Mouse (Mus musculus) liver, adult 2 months (tissue): ENCODE measurements around the gene A030005L19Rik. TPM values are rescaled to one million over a fixed set of nuclear protein-coding genes. Genes with fewer than 3 reads are reported as not detected.

Source experiments
- DNase-seq: peaks from one replicate; pipeline ENCODE4 v3.0.0-alpha.2; 2011; ENCODE audit warnings: low read depth, low spot score; ENCODE audit errors: extremely low read depth
- H3K27ac ChIP-seq: fragments of 200-500 bp; replicated peaks from 2 replicates; pipeline ENCODE4 v1.5.1; 2012; ENCODE audit warnings: low read depth, mild to moderate bottlenecking, control low read depth, inconsistent platforms, low read length; ENCODE audit not compliant: insufficient read depth
- H3K27me3 ChIP-seq: fragments of 200-500 bp; 2 replicates; pipeline ENCODE4 v1.6.1; 2012; ENCODE audit warnings: mild to moderate bottlenecking, moderate library complexity, low read length, inconsistent platforms; ENCODE audit not compliant: control insufficient read depth, insufficient read depth
- H3K36me3 ChIP-seq: fragments of 200-500 bp; 2 replicates; pipeline ENCODE4 v1.6.1; 2012; ENCODE audit warnings: low read length, inconsistent platforms; ENCODE audit not compliant: control insufficient read depth, insufficient read depth
- H3K4me1 ChIP-seq: fragments of 200-500 bp; 2 replicates; pipeline ENCODE4 v1.6.1; 2011; ENCODE audit warnings: low read length; ENCODE audit not compliant: control insufficient read depth, insufficient read depth
- H3K4me3 ChIP-seq: fragments of 200-500 bp; 2 replicates; pipeline ENCODE4 v1.5.1; 2011; ENCODE audit warnings: low read depth, mild to moderate bottlenecking, control low read depth, low read length, moderate library complexity; ENCODE audit not compliant: insufficient read depth
- H3K79me2 ChIP-seq: fragments of 200-500 bp; 2 replicates; pipeline ENCODE4 v1.6.1; 2012; ENCODE audit warnings: inconsistent platforms, mild to moderate bottlenecking, low read length, moderate library complexity; ENCODE audit not compliant: control insufficient read depth, insufficient read depth
- H3K9ac ChIP-seq: fragments of 200-500 bp; 2 replicates; pipeline ENCODE4 v1.6.1; 2012; ENCODE audit warnings: low read depth, mild to moderate bottlenecking, control low read depth, inconsistent platforms, low read length
- CTCF ChIP-seq: fragments of 200-500 bp; IDR thresholded peaks from 2 replicates; pipeline ENCODE4 v1.5.1; 2011; ENCODE audit warnings: low read depth, low read length, control low read depth
- POLR2A ChIP-seq: fragments of 200-500 bp; IDR thresholded peaks from 2 replicates; pipeline ENCODE4 v1.6.1; 2011; ENCODE audit warnings: low read length, control low read depth; ENCODE audit not compliant: insufficient read depth; ENCODE audit errors: extremely low read depth
- WGBS: fragments of 180-500 bp; shearing (Covaris S2); methylation state at CpG from one replicate; pipeline ENCODE4 v1.1.7; 2018; 5-methylcytosine and 5-hydroxymethylcytosine counted together
- polyA plus RNA-seq: library from polyadenylated mRNA; depleted of rRNA; stranded (reverse); fragments of >200 nt; gene quantifications from 2 replicates; pipeline ENCODE4 v1.2.3, GENCODE M21; 2012; rRNA removed
- total RNA-seq: library from RNA; depleted of rRNA; stranded (reverse); fragments of >200 nt; gene quantifications from 2 replicates; pipeline ENCODE4 v1.2.3, GENCODE M21; 2014; rRNA removed

The A030005L19Rik gene
- total RNA-seq (not detected in 2 replicates), polyA plus RNA-seq (0.18 TPM in 1 of 2 replicates, not detected in the other)

DNA sequence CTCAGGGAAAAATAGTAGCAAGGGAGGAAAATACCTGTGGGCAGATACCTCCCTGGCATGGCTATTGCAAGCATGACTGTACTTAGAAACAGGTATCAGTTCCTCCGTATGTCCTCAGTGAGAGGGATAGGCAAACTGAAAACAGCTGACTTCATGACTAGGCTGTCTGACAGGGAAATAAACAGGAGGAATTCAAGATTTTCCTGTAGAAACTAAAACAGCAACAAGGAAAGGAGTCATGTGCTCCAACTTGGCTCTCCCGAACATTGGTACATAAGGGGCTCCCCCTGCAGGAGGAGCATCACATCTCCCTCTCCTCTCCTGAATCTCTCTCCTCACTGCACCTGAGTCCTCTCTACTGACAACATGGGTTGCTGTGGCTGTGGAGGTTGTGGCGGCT lies at the start of gene A030005L19Rik:
A030005L19Rik (plus strand) TSS at position 301 of the 400 bp plus-strand sequence.
- H3K27me3 ChIP-seq, result no peaks in the 10 kb centered on the region
- no peaks in the 10 kb centered on the region for H3K36me3 ChIP-seq
- H3K4me3 ChIP-seq, result no peak within 1 kb of the TSS
- no peak within 1 kb of the TSS for H3K27ac ChIP-seq
- no peaks in the 10 kb centered on the region for H3K79me2 ChIP-seq
- no peak within 1 kb of the TSS for H3K9ac ChIP-seq
- TF ChIP-seq CTCF, result peak; percentile 16; the same call in 1 of the 2 replicates
- TF ChIP-seq POLR2A, result no peak
- WGBS, result 77% methylated on average over 3 of the region's 3 CpGs
- no peaks in the 10 kb centered on the region for H3K4me1 ChIP-seq
- DNase-seq, result no peak

DNA sequence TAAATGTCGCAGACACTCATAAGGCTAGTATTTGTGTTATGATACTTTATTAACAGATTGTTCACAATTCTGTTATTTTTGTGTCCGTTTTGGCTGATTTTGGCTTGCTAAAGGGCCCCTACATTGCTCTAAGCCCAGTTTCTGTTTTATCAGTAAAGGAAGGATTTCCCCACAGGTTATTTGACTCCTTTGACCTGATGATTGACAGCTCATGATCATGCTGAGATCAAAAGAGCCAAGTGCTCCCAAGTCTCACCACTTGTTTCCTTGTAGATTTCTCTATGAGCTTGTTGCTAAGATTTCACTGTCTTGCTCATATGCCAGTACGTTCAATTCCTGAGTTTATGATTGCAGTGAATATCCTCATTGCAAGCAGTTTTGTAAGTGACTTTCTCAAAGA lies 42.9 kb upstream of the A030005L19Rik start:
- H3K36me3 ChIP-seq, result peaks cover 7% of the 10 kb centered on the region; the same call in 1 of the 2 replicates
- DNase-seq, result no peak

GRCm38 (mm10) chr1:82879172-82879571 lies 34.0 kb upstream of the A030005L19Rik start:
- Histone ChIP-seq H3K79me2 (no peaks in the 10 kb centered on the region), H3K27ac (no peak overlapping the region), H3K9ac (no peak overlapping the region), H3K36me3 (peaks cover 33% of the 10 kb centered on the region), H3K4me3 (no peak overlapping the region), H3K27me3 (no peaks in the 10 kb centered on the region), H3K4me1 (no peaks in the 10 kb centered on the region)
- TF ChIP-seq POLR2A (no peak), CTCF (no peak)
- no peak for DNase-seq
- 79% methylated on average over 2 of the region's 2 CpGs for WGBS

More for the DNA sequence above, 42.9 kb upstream of the A030005L19Rik start:
- WGBS, result 93% methylated on average over 3 of the region's 3 CpGs
- no peak overlapping the region for H3K4me3 ChIP-seq
- H3K27ac ChIP-seq, result no peak overlapping the region
- H3K27me3 ChIP-seq, result no peaks in the 10 kb centered on the region
- TF ChIP-seq CTCF (no peak), POLR2A (no peak)
- no peak overlapping the region for H3K9ac ChIP-seq
- H3K79me2 ChIP-seq, result peaks cover 14% of the 10 kb centered on the region
- H3K4me1 ChIP-seq, result no peaks in the 10 kb centered on the region; the same call in 1 of the 2 replicates

DNA sequence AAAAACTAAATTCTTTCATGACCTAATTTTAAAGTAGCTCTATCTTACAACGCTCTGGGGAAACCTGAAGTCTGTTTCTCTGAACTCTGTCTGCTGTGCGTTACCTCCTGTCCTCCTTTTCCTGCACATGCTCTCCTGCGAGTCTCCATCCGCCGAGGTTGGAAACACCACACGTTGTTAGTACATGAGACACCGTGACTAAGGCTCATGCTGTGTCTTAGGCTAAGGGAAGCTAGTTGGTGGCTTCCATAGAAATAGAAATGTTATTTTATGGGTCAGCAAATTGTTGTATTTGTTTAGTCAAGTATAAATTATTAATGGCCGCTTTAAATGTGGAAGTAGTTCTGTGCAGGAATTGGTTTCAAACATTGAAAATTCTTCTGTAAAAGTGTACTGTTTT lies 32.9 kb upstream of the A030005L19Rik start:
- 95% methylated on average over 8 of the region's 8 CpGs for WGBS
- TF ChIP-seq CTCF, result no peak
- TF ChIP-seq POLR2A, result no peak

GRCm38 (mm10) chr1:82893269-82893668 lies 19.9 kb upstream of the A030005L19Rik start:
- TF ChIP-seq CTCF (no peak), POLR2A (no peak)
- WGBS, result 90% methylated on average over 7 of the region's 7 CpGs
- H3K4me3 ChIP-seq, result no peak overlapping the region
- H3K27ac ChIP-seq, result no peak overlapping the region
- no peak for DNase-seq
- no peaks in the 10 kb centered on the region for H3K79me2 ChIP-seq
- no peaks in the 10 kb centered on the region for H3K4me1 ChIP-seq
- no peaks in the 10 kb centered on the region for H3K27me3 ChIP-seq
- peaks cover 32% of the 10 kb centered on the region for H3K36me3 ChIP-seq
- H3K9ac ChIP-seq, result no peak overlapping the region

More for the DNA sequence above, 32.9 kb upstream of the A030005L19Rik start:
- no peaks in the 10 kb centered on the region for H3K79me2 ChIP-seq
- H3K27ac ChIP-seq, result no peak overlapping the region
- no peaks in the 10 kb centered on the region for H3K4me1 ChIP-seq
- no peak overlapping the region for H3K9ac ChIP-seq
- no peak for DNase-seq
- no peaks in the 10 kb centered on the region for H3K27me3 ChIP-seq
- H3K36me3 ChIP-seq, result peaks cover 32% of the 10 kb centered on the region
- H3K4me3 ChIP-seq, result no peak overlapping the region

- 97% methylated on average over 1 of the region's 1 CpGs for WGBS
These were observed 12.6 kb upstream of the A030005L19Rik start for GRCm38 (mm10) chr1:82900567-82900966.

More at GRCm38 (mm10) chr1:82900567-82900966, 12.6 kb upstream of the A030005L19Rik start:
- Histone ChIP-seq H3K4me1 (no peaks in the 10 kb centered on the region), H3K27me3 (no peaks in the 10 kb centered on the region), H3K9ac (no peak overlapping the region), H3K36me3 (peaks cover 16% of the 10 kb centered on the region), H3K27ac (no peak overlapping the region), H3K79me2 (no peaks in the 10 kb centered on the region), H3K4me3 (no peak overlapping the region)
- DNase-seq, result no peak
- TF ChIP-seq CTCF (no peak), POLR2A (no peak)
